Comparison of ENCODE assay signal across 9 mouse cellular contexts in the genomic region with DNA sequence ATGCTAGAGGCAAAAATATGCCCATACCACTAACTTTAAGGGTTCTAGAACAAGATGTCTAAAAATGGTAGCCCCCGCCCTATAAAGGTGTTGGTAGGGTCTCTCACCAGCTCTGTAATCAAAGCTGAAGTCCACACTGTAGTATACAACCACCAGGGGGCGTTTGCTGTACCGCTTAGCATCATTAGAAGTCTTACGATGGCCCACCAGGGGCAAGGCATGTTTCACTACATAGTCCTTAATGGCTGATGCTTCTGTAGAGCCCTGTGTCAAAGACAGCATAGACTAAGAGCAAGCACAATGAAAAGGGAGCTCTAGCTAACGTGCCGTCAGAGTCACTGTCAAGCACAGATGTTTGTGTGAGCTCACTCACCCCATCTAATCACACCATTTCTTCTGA. TPM values are rescaled to one million over a fixed set of nuclear protein-coding genes. Genes with fewer than 3 reads are reported as not detected.
DNase-seq lines count a peak whose midpoint lies in the region; ATAC-seq and TF ChIP-seq lines count a peak whose summit lies in the region.
"Had no signal": no experiment of that assay in that cellular context is flagged by ENCODE, and none has a peak within 500 bp of the region (broad histone marks: within the 10 kb centered on the region; RNA-seq: fewer than 3 reads in every experiment).

No protein-coding gene starts in this region.

- no peaks in the 10 kb centered on the region for H3K27me3 ChIP-seq in hindbrain, embryonic 10.5 days (ENCODE audit: insufficient read depth, poor library complexity, severe bottlenecking)
- no peaks in the 10 kb centered on the region for H3K27me3 ChIP-seq in hindbrain, embryonic 12.5 days
- no peaks in the 10 kb centered on the region for H3K27me3 ChIP-seq in midbrain, embryonic 13.5 days
- no peaks in the 10 kb centered on the region for H3K27me3 ChIP-seq in thymus, adult 2 months (ENCODE audit: control insufficient read depth, insufficient read depth, low read length)
- H3K27me3 ChIP-seq: liver, embryonic 15.5 days had no signal

- ATAC-seq in hindbrain, embryonic 12.5 days (ENCODE audit: low FRiP score), result no peak
- peak; percentile 63; the same call in 1 of the 2 replicates for ATAC-seq in midbrain, embryonic 13.5 days

- intact Hi-C loops in heart, postnatal 14 days (cut with DNase I), result loop anchor here (1.0 kb wide), 1 partner anchor 31 kb away; a partner anchor contains a TSS

- H3K4me1 ChIP-seq in hindbrain, embryonic 10.5 days (replicated peaks), result peaks cover 3% of the 10 kb centered on the region; the same call in 1 of the 2 replicates
- H3K4me1 ChIP-seq in hindbrain, embryonic 12.5 days, result no peaks in the 10 kb centered on the region
- no peaks in the 10 kb centered on the region; the same call in 1 of the 2 replicates for H3K4me1 ChIP-seq in midbrain, embryonic 13.5 days (replicated peaks)
- no peaks in the 10 kb centered on the region for H3K4me1 ChIP-seq in thymus, adult 2 months (replicated peaks; ENCODE audit: control insufficient read depth, insufficient read depth, low read length)
- H3K4me1 ChIP-seq: liver, embryonic 15.5 days had no signal

- peaks cover 99% of the 10 kb centered on the region for H3K36me3 ChIP-seq in hindbrain, embryonic 10.5 days
- peaks cover 92% of the 10 kb centered on the region for H3K36me3 ChIP-seq in hindbrain, embryonic 12.5 days
- H3K36me3 ChIP-seq in midbrain, embryonic 13.5 days, result peaks cover 96% of the 10 kb centered on the region
- H3K36me3 ChIP-seq in thymus, adult 2 months (ENCODE audit: control insufficient read depth, insufficient read depth, low read length), result peaks cover 55% of the 10 kb centered on the region

- no peak overlapping the region for H3K27ac ChIP-seq in hindbrain, embryonic 10.5 days
- H3K27ac ChIP-seq in hindbrain, embryonic 12.5 days, result no peak overlapping the region
- no peak overlapping the region for H3K27ac ChIP-seq in midbrain, embryonic 13.5 days
- no peak overlapping the region for H3K27ac ChIP-seq in thymus, adult 2 months (ENCODE audit: control insufficient read depth, insufficient read depth, low read length)
- H3K27ac ChIP-seq: liver, embryonic 15.5 days had no signal

- no peak for TF ChIP-seq CTCF in thymus, adult 2 months (IDR thresholded peaks at IDR 0.05; ENCODE audit: borderline replicate concordance, control insufficient read depth, extremely low read depth, insufficient read depth, low read length, poor library complexity)

- no peak overlapping the region for H3K4me3 ChIP-seq in hindbrain, embryonic 10.5 days
- no peak overlapping the region for H3K4me3 ChIP-seq in hindbrain, embryonic 12.5 days
- no peak overlapping the region for H3K4me3 ChIP-seq in midbrain, embryonic 13.5 days (replicated peaks)
- H3K4me3 ChIP-seq in thymus, adult 2 months (ENCODE audit: control insufficient read depth, insufficient read depth, low read length), result no peak overlapping the region
- H3K4me3 ChIP-seq: liver, embryonic 15.5 days had no signal

- no peaks in the 10 kb centered on the region for H3K9me3 ChIP-seq in hindbrain, embryonic 10.5 days
- H3K9me3 ChIP-seq in hindbrain, embryonic 12.5 days (replicated peaks), result no peaks in the 10 kb centered on the region
- no peaks in the 10 kb centered on the region for H3K9me3 ChIP-seq in midbrain, embryonic 13.5 days
- H3K9me3 ChIP-seq: liver, embryonic 15.5 days had no signal

- peak; percentile 53 for DNase-seq in hindbrain, embryonic 10.5 days (ENCODE audit: low spot score)
- peak; percentile 92 for DNase-seq in R1 (ENCODE audit: low read depth, low spot score)
- DNase-seq in embryo, embryonic 9.5 days (ENCODE audit: extremely low spot score), result peak; percentile 59
- peak; percentile 56 to 76 for DNase-seq in heart, postnatal 14 days
- DNase-seq in layer of hippocampus, postnatal 14 days (ENCODE audit: low spot score in 2 of 2), result peak; percentile 28 to 71
- DNase-seq in thymus, adult 2 months, result peak; percentile 71

- WGBS in hindbrain, embryonic 10.5 days, result 59% methylated on average over 6 of the region's 6 CpGs
- WGBS in hindbrain, embryonic 12.5 days, result 52% methylated on average over 6 of the region's 6 CpGs
- WGBS in midbrain, embryonic 13.5 days, result 56% methylated on average over 6 of the region's 6 CpGs
- WGBS in thymus, adult 2 months, result 44% methylated on average over 6 of the region's 6 CpGs

- no peak overlapping the region for H3K9ac ChIP-seq in hindbrain, embryonic 12.5 days
- H3K9ac ChIP-seq in midbrain, embryonic 13.5 days (replicated peaks), result no peak overlapping the region
- H3K9ac ChIP-seq: liver, embryonic 15.5 days had no signal

- H3K4me2 ChIP-seq in hindbrain, embryonic 12.5 days (replicated peaks), result no peak overlapping the region
- no peak overlapping the region for H3K4me2 ChIP-seq in midbrain, embryonic 13.5 days (replicated peaks)
- H3K4me2 ChIP-seq: liver, embryonic 15.5 days had no signal

- no peak for TF ChIP-seq POLR2A in thymus, adult 2 months (IDR thresholded peaks at IDR 0.05; ENCODE audit: control insufficient read depth, extremely low read depth, insufficient read depth, low read length, poor library complexity)

RNA-seq across cellular contexts. Expression of a gene that starts 14.2 kb away (rescaled TPM):
- polyA plus RNA-seq in hindbrain, embryonic 10.5 days (2016; fragmentation: Nextera tagmentation; extraction: Ambion mirVana), result 242 and 299 TPM in 2 replicates
- 236 and 258 TPM in 2 replicates for polyA plus RNA-seq in hindbrain, embryonic 12.5 days (2016; fragmentation: Nextera tagmentation; extraction: Ambion mirVana)
- total RNA-seq in heart, postnatal 14 days (2021), result 10 to 100 TPM; 36.5 to 45.0 TPM
- total RNA-seq in layer of hippocampus, postnatal 14 days (2021), result 10 to 100 TPM; 53.0 to 73.0 TPM
- polyA plus RNA-seq in midbrain, embryonic 13.5 days (2015; fragmentation: Nextera tagmentation; extraction: Ambion mirVana), result 171 and 175 TPM in 2 replicates
- polyA plus RNA-seq in thymus, adult 2 months (2012; rRNA removed), result 24.7 and 25.4 TPM in 2 replicates

RNA-seq across cellular contexts. Expression of a gene that starts 31.6 kb away (rescaled TPM):
- 7.0 TPM in 2 replicates for polyA plus RNA-seq in hindbrain, embryonic 10.5 days (2016; fragmentation: Nextera tagmentation; extraction: Ambion mirVana)
- polyA plus RNA-seq in hindbrain, embryonic 12.5 days (2016; fragmentation: Nextera tagmentation; extraction: Ambion mirVana), result 12.1 and 12.7 TPM in 2 replicates
- total RNA-seq in heart, postnatal 14 days (2021), result under 1 TPM; 0.46 to 0.53 TPM
- 1 to 10 TPM; 5.1 to 5.5 TPM for total RNA-seq in layer of hippocampus, postnatal 14 days (2021)
- 18.3 and 18.8 TPM in 2 replicates for polyA plus RNA-seq in midbrain, embryonic 13.5 days (2015; fragmentation: Nextera tagmentation; extraction: Ambion mirVana)
- 0.24 and 0.31 TPM in 2 replicates for polyA plus RNA-seq in thymus, adult 2 months (2012; rRNA removed)

RNA-seq across cellular contexts. Expression of a gene that starts 36.4 kb away (rescaled TPM):
- polyA plus RNA-seq in hindbrain, embryonic 10.5 days (2016; fragmentation: Nextera tagmentation; extraction: Ambion mirVana), result 8.1 and 9.7 TPM in 2 replicates
- 14.0 and 15.1 TPM in 2 replicates for polyA plus RNA-seq in hindbrain, embryonic 12.5 days (2016; fragmentation: Nextera tagmentation; extraction: Ambion mirVana)
- total RNA-seq in heart, postnatal 14 days (2021), result 1 to 10 TPM; 6.7 to 7.0 TPM
- total RNA-seq in layer of hippocampus, postnatal 14 days (2021), result 10 to 100 TPM; 19.1 to 21.0 TPM
- 17.9 and 19.0 TPM in 2 replicates for polyA plus RNA-seq in midbrain, embryonic 13.5 days (2015; fragmentation: Nextera tagmentation; extraction: Ambion mirVana)
- polyA plus RNA-seq in thymus, adult 2 months (2012; rRNA removed), result 26.5 and 32.0 TPM in 2 replicates
